Mouse (Mus musculus) left cerebral cortex, adult 9 months (tissue): ENCODE data around the gene 1810049J17Rik.
A peak's percentile ranks its signal among the peaks of the same experiment; 100 is the strongest.

Experiments used
- DNase-seq, 2 experiments: peaks; one replicate each; pipeline ENCODE4 v3.0.0; 2022; ENCODE audit warnings: low spot score in 2 of 2

Gene 1810049J17Rik

DNA sequence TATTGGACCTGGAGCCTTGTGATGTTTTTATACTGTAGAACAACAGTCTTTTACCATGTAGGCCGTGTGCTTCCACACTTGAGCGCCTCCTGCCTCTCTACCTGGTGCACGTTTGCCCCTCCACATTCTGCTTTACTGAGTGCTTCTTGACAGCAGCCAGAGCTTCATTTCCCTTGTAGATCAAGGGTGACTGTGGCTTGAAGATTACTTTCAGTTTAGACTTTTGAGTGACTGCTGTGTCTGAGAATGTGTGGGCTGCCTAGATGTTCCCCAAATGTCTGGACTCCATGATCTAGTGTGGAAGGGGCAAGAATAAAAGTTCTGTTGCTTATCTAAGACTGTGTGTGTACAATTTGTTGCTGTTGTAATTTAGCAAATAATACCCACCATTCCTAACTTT, 27.3 kb upstream of the 1810049J17Rik start:
- DNase-seq, result no peak

DNA sequence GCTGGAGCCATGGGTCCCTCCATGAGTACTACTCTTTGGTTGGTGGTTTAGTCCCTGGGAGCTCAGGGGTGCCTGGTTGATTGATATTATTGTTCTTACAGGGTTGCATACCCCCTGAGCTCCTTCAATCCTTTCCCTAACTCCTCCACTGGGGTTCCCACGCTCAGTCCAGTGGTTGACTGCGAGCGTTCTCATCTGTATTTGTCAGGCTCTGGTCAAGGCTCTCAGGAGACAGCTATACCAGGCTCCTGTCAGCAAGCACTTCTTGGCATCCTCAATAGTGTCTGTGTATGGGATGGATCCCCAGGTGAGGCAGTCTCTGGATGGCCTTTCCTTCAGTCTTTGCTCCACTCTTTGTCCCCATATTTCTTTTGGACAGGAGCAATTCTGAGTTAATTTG, 25.2 kb upstream of the 1810049J17Rik start:
- no peak for DNase-seq

DNA sequence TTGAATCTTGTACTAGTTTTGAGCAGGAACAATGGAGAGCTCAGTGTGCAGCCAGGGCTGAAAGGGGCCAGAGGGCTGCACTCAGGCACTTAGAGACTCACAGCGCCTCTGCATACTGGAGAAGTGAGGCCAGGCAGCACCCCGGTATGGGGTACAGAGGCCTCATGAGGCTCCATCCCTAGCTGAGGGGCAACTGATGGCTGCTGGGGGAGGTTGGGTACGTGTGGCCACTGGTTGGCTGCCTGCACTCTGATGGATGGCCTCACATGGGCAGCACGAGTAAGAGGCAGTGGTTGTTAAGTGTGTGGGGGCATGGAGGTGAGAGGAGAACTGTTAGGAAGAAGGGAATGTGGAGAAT, 19.7 kb upstream of the 1810049J17Rik start:
- DNase-seq, result no peak

DNA sequence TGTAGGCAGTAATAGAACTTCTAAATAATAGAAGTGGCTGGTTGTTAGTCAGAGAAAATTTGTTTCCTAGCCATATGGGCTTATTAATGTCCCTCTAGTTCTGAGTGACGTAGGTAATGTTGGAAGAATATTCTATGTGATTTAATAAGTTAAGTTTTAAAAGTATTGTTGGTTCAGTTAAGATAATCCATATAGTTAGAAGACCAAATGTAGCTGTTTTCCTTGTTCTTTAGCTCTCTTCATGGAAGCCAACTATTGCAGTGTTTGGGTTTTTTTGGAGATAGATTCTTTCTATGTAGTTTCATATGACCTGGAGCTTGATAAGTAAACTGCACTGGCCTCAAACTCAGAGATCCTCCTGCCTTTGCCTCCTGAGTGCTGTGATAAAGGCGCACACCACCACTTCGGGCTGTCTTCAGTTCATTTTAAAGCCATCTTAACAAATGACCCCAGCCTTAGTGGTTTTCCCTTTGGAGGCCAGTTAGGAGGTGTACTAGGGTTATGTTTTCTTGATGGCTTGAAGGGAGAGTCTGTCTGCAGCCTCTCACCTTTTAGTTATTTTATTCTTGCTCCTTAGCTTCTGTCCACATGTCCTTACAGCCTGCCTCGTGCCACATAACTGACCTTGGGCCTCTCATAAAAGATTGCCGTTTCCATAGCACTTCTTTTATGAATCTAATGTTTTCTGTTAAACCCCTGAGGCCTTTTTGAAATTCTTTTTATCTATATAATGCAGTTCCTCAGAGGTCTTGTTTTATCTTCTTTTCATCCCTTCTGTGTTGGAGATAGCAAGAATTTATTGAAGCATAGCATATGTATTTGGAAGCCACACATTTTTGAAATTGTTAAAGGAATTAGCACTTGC, 19.1 kb upstream of the 1810049J17Rik start:
- DNase-seq, result no peak

DNA sequence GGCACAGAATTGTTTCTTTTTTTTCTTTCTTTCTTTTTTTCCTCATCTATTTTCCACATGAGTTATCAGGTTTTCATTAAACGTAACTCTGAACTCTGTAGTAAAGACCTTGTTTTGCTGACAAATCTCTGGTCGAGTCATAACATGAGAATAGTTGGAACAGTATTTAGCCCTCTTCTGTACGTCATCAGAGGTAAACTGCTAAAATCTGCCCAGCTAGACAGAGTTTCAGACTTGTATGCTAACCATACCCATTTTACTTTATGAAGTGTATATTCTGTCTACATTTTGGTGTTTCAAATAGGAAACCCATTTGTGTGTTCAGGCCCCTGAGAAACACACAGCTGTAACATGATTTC, 16.1 kb upstream of the 1810049J17Rik start:
- no peak for DNase-seq

DNA sequence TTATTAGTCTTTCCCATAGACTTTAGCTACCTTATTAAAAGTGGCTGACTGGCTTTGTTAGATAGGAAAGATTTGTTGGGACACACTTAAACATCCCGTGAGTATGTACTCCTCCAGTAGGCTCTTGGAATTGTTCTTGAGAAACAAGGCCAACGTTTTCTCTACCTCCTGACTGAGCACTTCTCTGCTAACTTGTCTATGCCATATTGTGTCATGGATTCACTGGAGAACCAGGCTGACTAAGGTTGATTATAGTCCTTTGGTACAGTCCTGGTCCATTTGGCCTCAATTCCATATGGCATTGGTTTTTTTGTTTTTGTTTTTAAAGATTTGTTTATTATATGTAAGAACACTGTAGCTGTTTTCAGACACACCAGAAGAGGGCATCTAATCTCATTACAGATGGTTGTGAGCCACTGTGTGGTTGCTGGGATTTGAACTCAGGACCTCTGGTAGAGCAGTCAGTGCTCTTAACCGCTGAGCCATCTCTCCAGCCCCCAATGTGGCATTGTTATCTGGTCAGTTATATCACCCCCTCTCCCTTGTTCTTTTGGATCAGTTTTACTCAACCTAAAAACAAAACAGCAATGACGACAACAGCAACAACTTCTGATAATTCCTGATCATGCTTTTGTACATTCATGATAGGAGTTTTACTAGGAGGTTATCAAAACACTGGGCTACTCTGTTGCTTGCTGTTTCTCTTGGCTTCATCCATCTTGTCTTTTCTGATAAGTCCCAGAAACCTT, 15.5 kb upstream of the 1810049J17Rik start:
- DNase-seq, result no peak

DNA sequence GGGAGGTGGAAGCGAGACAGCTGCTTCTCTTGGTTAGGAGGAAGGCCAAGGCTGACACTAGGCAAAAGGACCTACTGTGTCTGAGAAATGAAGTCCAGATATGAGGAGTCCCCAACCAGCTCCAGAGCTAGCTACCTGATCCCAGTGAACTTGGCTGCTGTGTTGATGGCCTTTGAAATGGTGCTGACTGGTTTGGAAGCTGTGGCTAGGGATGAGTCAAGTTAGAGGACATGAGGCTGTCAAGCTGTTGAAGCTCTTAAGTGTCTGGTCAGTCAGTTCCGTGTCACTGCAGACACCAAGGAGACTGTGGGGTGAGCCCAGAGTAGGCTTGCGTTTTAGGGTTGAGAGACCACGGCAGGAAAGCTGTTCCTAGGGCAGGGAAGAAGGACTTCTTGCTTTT, 12.7 kb upstream of the 1810049J17Rik start:
- no peak for DNase-seq

DNA sequence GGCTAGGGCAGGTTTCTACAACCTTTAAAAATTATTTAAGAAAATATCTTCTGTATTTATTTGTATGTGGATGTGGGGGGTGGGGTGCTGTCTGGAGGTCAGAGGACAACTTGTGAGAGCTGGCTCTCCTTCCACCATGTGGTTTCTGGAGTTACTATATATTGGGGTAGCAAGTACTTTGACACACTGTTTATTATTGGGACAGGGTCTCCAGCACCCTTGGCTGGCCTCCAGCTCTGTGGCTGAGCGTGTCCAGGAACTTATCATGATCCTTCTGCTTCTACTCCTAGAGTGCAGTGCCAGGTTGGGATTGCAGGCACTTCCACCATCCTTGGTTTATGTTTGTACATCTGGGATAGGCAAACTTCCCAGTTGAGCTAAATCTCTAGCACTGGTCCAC, 9.6 kb upstream of the 1810049J17Rik start:
- DNase-seq, result no peak

DNA sequence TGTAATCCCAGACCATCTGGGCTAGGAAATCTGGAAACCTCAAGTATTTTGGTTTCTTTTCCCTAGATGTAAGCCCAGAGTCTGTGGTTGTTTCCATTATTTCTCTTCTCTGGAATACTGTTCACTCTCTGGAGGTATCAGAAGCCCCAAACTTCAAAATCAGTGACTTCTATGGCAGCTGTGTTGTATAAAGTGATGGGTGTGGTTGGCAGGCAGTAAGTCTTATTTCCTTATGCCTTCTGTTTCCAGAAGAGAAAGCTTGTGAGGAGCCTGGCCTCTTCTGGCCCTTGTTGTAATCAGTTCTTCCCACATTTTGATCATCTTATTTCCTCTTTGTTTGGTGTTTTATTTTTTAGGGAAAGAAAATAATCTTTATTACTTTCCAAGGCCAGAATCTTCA, 9.2 kb upstream of the 1810049J17Rik start:
- no peak for DNase-seq

DNA sequence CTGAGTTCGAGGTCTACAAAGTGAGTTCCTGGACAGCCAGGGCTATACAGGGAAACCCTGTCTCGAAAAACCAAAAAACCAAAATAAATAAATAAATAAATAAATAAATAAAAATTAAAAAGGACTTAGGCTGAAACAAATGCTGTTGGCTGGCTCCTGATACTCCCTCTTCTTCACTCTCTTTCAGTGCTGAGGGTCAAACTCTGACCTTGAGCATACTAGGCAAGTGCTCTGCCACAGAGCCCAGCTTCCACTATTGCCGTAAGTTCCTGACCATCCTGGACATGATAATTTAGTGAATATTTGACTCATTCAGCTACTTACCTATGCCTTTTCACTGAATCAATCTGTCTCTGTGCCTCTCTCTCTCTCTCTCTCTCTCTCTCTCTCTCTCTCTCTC, 8.7 kb upstream of the 1810049J17Rik start:
- no peak for DNase-seq

DNA sequence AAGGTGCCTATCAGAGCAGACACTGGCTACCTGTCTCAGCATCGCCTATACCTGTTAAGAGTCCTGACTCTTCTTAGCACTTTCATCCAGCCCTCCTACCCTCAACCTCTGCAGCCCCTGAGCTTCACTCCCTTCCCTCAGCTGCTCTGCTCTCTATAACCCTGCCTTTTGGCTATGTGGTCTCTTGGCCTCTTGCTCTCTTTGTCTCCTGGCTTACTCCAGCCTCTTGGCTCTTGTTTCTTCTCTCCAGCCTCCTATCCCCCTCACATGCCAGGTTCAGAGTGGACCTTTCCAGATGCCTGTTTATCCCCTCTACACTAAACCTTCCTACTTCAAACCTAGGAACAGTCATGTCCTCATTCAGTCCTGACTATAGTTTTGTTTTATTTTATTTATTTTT, 2.6 kb upstream of the 1810049J17Rik start:
- no peak for DNase-seq

DNA sequence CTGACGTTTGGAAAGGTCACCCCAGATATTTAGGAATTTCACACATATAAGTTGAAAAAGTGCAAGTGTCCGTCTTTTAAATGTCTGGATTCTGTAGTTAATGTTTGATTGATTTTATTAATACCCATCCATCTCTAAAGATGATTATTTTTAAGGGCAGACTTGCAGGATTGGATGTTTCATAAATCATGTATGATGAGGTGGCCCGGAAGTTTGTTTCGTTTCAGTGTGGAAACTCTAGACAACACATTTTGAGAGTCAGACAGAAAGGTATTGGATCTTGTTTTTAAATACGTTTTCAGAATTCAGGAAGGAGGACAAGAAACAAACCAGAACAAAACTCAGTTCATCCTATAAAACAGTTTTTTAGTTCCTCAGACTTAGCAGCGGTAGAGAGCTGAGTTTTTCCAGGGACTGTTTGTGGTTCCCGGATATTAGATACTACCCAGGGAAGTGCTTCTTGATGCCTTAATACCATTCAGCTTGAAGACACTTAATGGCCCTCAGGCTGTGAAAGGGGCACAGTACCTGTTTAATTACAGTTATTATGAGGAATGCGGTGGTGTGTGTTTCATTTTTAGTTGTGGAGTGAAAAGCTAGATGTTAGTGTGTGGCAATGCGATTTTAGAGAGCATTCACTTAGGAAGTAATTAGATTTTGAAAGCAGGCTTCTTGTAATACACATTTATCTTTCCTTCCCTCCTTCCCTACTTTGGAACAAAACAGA, 1.1 kb upstream of the 1810049J17Rik start:
- DNase-seq, result no peak

DNA sequence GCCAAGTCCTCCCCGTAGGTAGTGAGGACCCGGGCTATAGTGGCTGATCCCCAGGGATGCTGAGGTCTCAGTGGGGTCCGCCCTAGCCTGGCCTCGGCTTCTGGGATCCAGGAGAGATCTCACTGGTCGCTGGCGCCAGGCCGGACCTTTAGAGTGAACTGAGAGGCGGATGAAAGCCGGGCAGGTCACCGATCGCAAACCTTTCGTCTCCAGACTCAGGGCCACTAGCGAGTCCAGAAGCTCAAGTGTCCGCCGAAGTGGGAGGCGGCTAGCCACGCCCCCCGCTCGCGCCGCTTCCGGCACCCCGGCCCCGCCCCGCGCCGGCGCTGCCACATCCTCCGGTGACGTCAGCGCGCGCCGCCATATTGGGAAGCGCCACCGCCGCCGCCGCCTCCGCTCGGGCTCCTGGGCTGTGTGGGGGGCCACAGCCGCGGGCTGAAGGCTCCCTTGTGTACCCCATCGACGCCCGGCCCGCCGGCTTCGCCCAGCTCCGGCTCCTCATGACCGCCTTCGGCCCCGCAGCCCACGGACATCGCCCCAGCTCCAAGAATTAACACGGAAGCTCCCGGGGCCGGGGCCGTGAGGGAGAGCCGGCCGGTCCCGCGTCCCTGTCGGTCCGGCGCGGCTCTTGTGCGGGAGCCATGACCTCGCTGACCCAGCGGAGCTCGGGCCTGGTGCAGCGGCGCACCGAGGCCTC, 460 bp downstream of the 1810049J17Rik start, which contains the start of gene Golph3:
TSS of gene Golph3 (plus strand) at position 360 of the 697 bp plus-strand sequence.
- peak; percentile 73 to 92 for DNase-seq

DNA sequence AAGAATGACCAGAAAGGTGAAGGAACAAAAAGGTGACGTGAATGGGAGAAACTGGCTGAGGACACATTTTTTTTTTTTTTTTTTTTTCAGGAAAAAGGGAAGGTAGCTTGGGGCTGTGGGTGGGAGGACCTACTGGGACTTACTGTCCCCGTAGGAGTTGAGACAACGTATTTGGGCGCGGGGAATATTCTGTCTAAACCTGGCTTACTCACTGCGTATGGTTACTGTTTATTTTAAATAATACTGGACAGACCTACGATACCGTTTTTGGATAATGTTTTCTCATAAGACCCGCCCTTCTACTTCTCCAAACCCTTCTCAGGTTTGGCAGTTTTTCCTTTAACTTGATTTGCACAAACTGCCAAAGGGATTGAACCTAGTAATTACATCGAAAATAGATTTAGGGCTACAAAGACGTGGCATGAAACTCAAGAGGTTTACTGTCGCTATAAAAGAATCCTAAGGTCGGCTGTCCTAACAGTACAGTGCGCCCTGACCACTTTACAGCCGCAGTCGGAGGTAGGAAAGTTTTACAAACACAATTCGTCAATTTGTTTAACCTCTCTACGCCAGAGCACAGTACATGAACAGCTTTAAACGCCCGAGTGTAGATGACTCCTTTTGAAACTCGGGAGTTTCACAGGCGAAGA, 1.1 kb downstream of the 1810049J17Rik start:
- no peak for DNase-seq

DNA sequence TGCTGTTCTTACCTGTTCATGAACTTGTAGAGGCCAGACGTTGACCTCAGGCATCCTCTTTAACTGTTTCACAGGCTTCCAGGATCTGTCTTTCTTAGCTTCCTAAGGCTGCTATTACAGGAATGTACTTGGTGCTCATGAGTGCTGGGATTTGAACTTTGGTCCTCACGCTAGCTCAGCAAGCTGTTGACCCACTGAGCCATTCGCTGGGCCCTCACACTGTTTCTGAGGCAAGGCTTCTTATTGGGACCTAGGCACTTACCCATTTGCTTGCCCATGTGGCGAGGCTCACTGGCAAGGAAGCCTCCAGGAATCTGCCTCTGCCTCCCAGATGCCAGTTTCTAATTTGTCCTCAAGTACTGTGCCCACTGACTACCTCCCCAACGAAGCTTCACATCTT, 1.8 kb downstream of the 1810049J17Rik start:
- DNase-seq, result no peak

DNA sequence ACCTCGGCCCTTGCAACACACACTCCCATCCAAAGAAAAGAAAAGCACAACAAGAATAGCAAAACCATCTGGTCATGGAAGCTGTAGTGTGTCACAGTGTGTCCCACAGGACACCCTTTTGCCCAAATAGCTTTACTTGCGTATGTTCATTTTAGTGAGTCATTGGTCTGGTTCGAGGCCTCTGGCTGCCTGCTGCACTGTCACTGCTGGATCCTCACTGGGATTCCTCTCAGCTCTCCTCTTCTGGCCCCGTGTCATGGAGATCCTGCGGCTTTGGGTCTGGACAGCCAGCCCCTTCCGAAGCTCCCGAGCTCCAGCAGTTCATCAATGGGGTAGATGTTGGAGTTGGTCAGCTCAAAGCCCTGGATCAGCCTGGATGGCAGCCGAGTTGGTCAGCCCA, 3.2 kb downstream of the 1810049J17Rik start:
- DNase-seq, result no peak

DNA sequence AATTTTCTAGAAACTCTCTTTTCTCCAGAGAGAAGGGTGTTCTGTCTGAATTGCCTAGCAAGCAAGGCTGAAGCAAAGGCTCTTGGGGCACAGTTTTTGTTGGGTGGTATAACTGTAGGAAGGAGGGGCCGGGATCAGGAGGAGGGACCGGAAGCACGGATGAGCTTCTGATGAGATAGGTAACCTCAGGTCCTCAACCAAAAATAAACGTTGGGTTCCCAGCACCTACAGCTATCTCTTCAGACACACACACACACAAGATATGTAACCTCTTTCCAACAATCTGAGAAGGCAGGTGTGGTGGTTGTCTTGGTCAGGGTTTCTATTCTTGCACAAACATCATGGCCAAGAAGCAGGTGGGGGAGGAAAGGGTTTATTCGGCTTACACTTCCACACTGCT, 4.4 kb downstream of the 1810049J17Rik start:
- no peak for DNase-seq

DNA sequence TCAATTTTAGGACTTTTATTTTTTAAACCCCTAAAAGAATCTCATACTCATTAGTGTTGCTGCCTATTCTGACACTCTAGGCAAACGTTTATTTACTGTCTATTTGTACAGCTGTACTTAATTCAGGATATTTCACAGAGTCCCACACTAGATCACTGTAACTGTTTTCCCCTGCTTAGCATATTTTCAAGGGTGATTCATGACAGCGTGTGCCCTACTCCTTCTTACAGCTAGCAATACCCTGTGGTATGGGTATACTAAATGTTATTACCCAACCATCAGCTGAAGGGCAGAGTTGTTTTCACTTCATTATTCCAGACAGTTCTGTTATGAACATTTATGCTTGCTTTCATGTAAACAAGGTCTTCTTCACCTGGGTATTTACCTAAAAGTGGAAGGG, 5.7 kb downstream of the 1810049J17Rik start:
- DNase-seq, result no peak

DNA sequence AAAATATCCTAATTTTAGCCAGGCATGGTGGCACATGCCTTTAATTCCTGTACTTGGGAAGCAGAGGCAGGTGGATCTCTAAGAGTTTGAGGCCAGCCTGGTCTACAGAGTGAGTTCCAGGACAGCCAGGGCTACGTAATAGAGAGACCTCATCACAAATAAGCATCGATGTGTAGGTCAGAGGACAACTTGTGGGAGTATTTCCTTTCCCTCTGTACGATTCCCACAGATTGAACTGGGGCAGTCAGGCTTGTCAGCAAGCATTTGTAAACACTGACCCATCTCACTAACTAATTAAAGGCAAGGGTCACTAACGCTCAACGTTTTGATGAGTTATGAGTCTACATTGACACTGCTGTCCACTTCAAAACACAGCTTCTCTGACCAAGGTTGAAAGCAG, 7.1 kb downstream of the 1810049J17Rik start:
- DNase-seq, result no peak

DNA sequence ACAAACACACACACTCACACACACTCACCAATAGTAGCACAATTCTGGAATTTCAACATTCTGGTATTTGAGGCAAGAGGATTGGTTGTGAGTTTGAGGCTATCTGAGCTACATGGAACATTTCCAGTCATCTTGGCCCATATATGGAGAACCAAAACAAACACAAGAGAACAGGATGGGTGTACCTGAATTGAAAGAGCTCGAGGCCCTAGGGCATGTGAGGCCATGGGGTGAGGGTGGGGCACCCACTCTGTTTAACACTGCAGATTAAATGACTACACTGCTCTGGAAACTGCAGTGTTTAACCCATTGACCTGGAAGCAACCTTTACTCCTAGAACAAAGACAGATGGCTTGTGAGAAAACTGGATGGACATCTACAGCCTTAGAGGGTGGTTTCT, 8.4 kb downstream of the 1810049J17Rik start:
- no peak for DNase-seq

DNA sequence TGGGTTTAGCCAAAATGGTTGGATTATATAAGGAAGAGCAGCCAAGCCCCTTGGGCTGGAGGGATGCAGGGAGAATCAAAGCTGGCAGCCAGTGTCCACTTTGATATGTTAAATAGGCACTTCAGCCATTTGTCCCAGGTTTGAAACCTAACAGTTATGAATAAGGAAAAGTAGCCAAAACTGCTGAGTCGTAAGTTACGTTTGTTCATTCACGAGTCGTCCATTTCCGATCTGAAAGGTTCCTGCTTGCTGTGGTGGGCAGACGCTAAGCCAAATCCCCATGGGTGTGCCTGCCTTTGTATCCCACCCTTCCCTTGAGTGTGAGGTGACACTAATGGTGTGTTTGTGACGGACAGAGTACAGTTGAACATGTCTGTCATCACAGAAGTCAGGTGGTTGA, 10.2 kb downstream of the 1810049J17Rik start:
- DNase-seq, result no peak
